Mouse (Mus musculus) MEL (cell line): ENCODE data around the gene Acad10.

Experiments used
- CHD2 ChIP-seq: IDR thresholded peaks from 2 replicates; pipeline ENCODE4 v1.6.1; 2011; ENCODE audit warnings: low read length, improper control_type of control experiment
- CTCF ChIP-seq, 3 experiments: IDR thresholded peaks in 2 of 3; conservative IDR thresholded peaks in 1 of 3; 2 replicates each; pipeline ENCODE4 v1.5.1; 2011 to 2012; ENCODE audit warnings: low read length in 3 of 3, low read depth in 2 of 3, mild to moderate bottlenecking in 2 of 3, improper control_type of control experiment in 1 of 3, inconsistent platforms in 1 of 3, mixed read lengths in 1 of 3, moderate library complexity in 1 of 3; ENCODE audit not compliant: control insufficient read depth in 1 of 3, insufficient read depth in 1 of 3, poor library complexity in 1 of 3, severe bottlenecking in 1 of 3
- E2F4 ChIP-seq: IDR thresholded peaks from 2 replicates; pipeline ENCODE4 v1.6.1; 2011; ENCODE audit warnings: low read depth, low read length, improper control_type of control experiment, borderline replicate concordance
- POLR2A ChIP-seq, 2 experiments: IDR thresholded peaks; 2 replicates each; pipeline ENCODE4 v1.6.1; 2011 to 2012; ENCODE audit warnings: low read length in 2 of 2, mild to moderate bottlenecking in 2 of 2, control low read depth in 1 of 2, improper control_type of control experiment in 1 of 2, low read depth in 1 of 2, moderate library complexity in 1 of 2; ENCODE audit not compliant: control insufficient read depth in 1 of 2, insufficient read depth in 1 of 2, poor library complexity in 1 of 2
- TCF12 ChIP-seq: IDR thresholded peaks from 2 replicates; pipeline ENCODE4 v1.6.1; 2014; ENCODE audit warnings: low read depth, mild to moderate bottlenecking, inconsistent platforms, low read length, improper control_type of control experiment, moderate library complexity
- ZNF384 ChIP-seq: IDR thresholded peaks from 2 replicates; pipeline ENCODE4 v1.6.1; 2012; ENCODE audit warnings: low read depth, mild to moderate bottlenecking, inconsistent platforms, low read length, improper control_type of control experiment

DNA sequence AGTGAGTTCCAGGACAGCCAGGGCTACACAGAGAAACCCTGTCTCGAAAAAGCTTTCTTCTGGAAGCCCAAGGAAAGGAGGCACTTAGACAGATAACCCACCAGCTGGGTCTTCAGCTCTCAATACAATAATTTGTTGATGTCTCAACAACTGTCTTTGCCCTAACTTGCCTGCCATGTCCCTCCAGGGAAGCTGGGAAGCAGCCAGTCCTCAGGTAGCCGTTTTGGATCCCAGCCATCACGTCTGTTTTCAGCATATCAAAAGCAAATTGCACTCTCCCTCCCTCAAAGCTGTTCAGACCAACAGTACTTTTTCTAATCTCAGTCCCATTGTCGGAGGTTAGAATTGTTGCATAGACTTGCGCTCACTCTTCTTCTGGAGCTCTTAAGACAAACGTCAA lies 3.8 kb upstream of the Acad10 start:
- TF ChIP-seq POLR2A (IDR thresholded peaks at IDR 0.05; ENCODE audit: control insufficient read depth in 1 of 2, insufficient read depth in 1 of 2, low read depth in 1 of 2, low read length in 2 of 2, poor library complexity in 1 of 2), result no peak
- no peak for TF ChIP-seq CHD2
- no peak for TF ChIP-seq CTCF (IDR thresholded peaks at IDR 0.05 in 2 of 3, conservative IDR thresholded peaks at IDR 0.05 in 1 of 3; ENCODE audit: control insufficient read depth in 1 of 3, insufficient read depth in 1 of 3, low read depth in 2 of 3, low read length in 3 of 3, poor library complexity in 1 of 3, severe bottlenecking in 1 of 3)
- TF ChIP-seq E2F4, result no peak
- no peak for TF ChIP-seq TCF12
- no peak for TF ChIP-seq ZNF384
